Mouse (Mus musculus) induced T-regulatory cell, adult 2 months (primary cell): ENCODE measurements around the gene Col4a4.
A peak's percentile ranks its signal among the peaks of the same experiment; 100 is the strongest.

ENCODE experiments used
- DNase-seq: peaks from one replicate; pipeline ENCODE4 v3.0.0-alpha.2; 2012; ENCODE audit warnings: low read depth

The Col4a4 gene

GRCm38 (mm10) chr1:82475821-82476220, 110.8 kb downstream of the Col4a4 start:
- no peak for DNase-seq

DNA sequence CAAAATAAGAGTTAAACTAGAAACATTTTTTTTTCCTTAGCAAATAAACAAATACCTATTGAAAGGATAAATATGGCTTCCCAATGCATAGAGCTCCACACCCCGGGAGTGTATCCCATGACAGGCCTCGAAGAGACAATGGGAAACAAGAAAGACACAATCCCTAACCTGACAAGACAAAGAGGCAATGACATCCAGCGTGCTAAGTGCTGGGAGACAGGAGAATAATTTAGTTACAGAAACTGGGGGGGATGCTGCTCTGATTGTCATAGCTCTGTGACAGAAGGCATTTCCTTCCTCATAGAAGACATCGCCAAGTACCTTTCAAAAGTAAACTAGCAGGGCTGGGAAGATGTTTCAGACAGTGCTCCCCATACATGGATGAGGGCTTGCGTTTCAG, 111.4 kb downstream of the Col4a4 start:
- DNase-seq: no peak

DNA sequence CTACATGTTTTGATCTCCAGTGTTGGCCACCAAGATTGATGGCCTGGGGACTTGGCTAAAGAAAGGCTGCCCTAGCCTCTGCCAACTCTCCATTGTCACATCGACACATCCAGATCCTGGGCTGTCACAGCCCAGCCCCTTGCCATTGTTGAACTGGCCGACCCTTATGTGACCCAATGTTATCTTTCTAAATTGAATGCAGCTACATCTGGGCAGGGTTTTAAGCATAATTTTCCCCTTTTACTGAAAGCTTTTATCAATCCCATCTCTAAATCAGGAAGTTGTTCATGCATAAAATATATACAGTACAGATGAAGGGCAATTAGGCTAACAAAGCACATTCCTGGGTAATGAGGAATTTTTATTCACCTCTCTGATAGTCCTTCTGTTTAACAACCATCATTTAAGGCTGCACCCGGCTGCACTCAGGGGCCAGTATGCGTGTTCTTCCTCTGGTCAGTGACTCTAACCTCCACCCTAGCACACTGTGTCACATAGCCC, 112.1 kb downstream of the Col4a4 start:
- DNase-seq: no peak

DNA sequence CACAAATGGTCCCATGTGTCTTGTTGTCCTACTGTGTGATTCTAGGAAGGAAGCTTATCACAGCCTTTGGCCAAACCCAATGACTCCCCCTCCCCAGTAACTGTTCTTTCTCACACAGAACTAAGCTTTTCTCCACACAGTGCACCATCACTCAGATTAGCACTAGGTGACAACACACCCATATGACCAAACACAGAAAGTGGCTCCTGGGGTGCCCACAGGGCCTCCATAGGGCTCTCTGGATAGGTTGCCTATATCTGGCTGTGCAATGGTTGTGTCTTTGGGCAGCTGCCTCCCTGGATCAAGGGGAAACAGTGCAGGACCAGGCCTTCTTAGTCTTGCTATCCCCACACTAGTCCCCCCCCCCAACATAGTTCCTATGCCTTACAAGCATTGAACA, 113.2 kb downstream of the Col4a4 start:
- no peak for DNase-seq

GRCm38 (mm10) chr1:82470516-82471225, 116.0 kb downstream of the Col4a4 start:
- no peak for DNase-seq

DNA sequence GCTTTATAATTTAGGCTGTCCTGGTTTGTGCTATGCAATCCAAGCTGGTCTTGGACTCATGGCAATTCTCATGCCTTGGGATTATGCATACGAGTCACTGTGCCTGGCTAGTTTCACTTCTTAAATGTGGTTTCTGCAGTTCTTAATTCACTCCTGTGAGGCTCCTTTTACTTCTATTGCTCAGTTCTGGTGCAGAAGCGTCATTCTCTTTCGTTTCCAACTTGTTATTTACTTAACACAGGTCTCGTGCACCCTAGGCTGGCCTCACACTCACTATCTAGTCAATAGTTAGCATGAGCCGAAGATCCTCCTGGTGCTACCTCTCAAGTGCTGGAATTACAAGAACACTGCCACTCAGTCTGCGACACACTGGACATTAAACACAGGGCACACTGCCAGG, 117.8 kb downstream of the Col4a4 start:
- no peak for DNase-seq

GRCm38 (mm10) chr1:82465321-82465853, 121.3 kb downstream of the Col4a4 start:
- no peak for DNase-seq

DNA sequence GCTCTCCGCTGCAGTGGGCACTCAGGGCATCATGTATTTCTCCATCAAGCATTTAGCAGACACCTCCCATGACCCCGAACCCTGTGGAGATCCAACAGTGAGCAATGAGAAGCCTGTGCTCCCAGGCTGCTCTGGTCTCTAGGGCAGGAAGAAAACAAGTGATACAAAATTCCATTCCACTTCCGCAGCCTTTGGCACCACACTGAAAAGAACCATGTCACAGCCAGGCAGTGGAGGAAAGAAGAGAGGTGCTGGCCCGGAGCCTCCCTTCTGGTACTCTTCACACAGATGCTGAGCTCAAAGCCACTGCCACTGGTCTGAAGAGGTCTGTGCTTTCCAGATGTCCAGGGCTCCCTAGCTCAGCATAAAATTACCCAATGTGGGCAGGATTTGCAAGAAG, 125.6 kb downstream of the Col4a4 start:
- DNase-seq: no peak

DNA sequence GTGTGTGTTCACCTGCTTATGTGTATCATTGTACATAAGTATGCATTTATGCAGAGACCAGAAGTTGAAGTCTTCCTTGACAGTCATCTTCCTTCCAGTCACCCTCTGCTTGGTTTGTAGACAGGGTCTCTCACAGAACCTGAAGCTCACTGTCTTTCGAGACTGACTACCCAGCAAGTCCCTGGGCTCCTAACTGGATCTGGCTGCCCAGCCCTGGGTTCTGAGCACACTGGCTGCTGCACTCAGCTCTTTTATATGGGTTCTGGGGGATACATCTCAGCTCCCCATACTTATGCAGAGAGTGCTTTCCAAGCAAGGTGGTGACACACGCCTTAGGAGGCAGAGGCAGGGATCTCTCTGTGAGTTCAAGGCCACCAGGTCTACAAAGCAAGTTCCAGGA, 126.7 kb downstream of the Col4a4 start:
- no peak for DNase-seq

GRCm38 (mm10) chr1:82459350-82459749, 127.3 kb downstream of the Col4a4 start:
- DNase-seq: no peak

- no peak for DNase-seq
Observed at GRCm38 (mm10) chr1:82454031-82454430, 132.6 kb downstream of the Col4a4 start.

DNA sequence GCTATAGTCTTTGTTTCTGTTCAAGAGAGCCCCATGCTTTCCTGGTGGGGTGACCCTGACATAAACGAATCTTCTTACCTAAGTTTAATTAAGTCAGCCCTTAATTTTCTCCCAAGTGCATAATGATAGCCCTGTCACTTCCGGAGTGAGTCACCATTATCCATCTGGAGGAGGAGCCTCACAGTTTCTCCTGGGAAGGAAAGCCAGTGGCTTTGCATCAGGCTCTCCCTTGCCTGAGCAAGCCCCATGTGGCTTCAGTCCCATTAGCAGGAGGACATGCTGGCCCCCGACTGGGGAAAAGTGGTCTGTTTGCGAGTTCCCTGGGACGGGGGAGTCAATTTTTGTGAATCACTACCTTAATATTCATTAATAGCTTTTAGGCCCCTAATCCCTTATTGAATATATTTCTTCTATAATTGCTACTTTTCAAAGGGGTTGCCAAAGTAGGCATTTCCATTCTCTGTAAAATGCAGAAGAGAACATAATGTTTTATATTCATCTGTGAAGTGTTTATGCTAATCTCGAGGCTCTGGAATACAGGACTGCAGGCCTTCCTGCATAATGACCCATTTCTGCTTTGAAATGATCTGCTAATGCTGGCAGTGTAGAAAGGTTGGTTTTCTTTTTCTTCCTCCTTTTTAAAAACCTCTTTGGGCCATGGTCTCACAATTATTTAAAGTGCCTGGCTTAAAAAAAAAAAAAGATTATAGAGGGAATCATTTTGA, 134.6 kb downstream of the Col4a4 start:
- no peak for DNase-seq

DNA sequence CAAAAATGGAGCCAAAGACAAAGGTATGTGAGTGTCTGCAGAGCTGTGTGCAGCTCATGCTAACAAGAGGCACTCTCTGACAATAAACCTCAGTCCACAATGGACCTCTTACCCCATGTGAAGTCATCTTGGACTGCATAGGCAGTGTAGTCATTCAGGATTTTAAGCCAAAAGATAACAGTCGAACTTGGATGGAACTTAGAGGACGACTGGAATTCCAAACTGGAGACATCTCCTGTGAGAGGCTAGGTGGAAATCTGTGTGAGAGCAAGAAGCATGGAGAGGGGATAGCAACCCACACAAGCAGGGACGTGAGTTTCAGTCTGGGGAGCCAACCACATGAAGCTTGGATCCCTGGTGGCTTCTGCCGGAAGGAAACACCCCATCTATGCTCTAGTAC, 136.8 kb downstream of the Col4a4 start:
- no peak for DNase-seq

DNA sequence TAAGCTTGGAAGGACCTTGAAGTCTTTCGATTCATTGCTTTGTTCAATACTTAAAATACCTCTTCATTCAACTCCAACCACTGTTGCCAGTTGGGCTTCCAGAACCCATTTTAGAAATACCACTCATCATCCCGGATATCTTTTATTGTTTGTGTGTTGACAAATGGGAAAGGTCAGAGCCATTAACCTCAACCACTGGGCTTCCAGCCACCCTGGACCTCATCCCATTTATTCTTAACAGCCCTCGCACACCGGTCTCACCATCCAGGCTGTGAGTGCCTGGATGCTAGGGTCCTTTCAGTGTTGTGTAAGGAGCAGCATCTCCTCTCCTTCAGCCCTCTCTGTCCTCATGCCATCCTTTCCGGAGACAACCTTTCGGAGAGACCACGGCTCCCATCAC, 140.6 kb downstream of the Col4a4 start:
- no peak for DNase-seq

- DNase-seq: peak; percentile 4
Observed at GRCm38 (mm10) chr1:82443517-82443916, 143.1 kb downstream of the Col4a4 start.

DNA sequence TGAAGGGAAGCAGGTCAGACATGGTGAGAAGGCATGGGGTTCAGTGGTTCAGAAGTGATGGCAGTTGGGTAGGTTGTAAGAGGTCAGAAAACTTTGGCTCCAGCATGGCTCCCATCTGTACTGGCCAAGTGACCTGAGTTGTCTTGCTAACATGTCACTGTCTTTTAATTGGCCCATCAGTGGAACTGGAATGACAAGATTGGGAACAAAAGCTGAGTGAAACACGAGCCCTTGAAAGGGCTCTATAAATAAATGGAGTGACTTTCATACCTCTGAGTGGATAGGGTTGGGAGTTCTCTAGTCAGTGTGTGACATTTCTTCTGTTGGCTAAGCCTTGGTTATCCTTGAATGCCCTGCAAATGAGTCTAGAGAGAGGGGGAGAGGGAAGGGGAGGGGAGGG, 146.5 kb downstream of the Col4a4 start:
- no peak for DNase-seq

GRCm38 (mm10) chr1:82437273-82437672, 149.4 kb downstream of the Col4a4 start:
- no peak for DNase-seq

- no peak for DNase-seq
Observed at GRCm38 (mm10) chr1:82433649-82434005, 153.0 kb downstream of the Col4a4 start.

DNA sequence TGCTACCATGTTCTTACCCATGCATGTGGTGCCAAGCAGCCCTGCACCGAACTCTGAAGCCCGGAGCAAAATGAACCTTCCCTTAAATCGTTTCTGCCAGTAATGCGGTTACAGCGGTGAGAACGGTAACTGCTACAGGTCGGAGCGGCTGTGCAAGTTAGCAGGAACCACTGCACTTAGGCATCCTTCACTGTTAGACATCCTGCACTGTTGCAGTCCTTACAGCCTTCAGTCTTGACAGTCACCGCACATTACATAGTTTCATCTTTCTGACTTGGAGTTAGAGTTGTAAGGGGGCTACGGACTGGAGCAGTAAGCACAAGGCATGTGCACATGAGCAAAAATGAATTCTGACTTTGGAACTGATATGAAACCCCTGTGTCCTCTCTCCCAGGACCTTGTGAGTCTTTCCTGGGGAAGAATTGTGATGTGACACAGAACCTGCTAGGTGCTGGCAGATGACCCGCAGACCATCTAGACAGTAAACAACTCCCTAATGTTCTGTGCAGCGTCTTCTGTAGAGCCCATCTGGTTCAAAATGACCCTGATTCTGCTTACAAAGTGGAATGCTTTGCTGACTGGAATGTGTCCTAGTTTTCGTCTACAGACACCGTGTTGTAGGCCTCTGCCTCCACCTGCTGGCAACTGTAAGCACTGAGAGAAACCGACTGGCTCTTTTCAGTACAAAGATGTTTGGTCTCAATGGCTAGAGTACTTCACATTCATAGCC, 153.6 kb downstream of the Col4a4 start:
- DNase-seq: peak; percentile 20

- DNase-seq: peak; percentile 4
Observed at GRCm38 (mm10) chr1:82429061-82429460, 157.6 kb downstream of the Col4a4 start.

- DNase-seq: no peak
Observed at GRCm38 (mm10) chr1:82427729-82428128, 158.9 kb downstream of the Col4a4 start.

DNA sequence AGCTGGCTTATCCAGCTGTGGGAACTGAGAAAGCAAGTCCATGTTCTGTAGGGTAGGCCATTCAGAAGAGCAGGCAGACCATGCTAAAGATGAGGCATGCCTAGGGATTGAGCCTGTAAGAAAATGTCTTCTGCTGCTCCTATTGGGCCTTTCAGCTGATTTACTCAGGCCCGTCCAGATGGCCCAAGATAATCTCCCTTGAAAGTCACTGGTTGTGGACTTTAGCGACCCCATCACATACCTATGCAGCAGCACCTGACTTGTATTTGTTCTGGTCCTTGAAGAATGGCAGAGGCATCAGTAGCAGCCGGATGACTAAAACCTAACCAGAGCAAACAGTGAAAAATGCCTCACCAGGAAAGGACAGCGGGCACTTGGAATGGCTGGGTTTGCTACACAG, 171.0 kb downstream of the Col4a4 start:
- DNase-seq: no peak
